In the genomic region with DNA sequence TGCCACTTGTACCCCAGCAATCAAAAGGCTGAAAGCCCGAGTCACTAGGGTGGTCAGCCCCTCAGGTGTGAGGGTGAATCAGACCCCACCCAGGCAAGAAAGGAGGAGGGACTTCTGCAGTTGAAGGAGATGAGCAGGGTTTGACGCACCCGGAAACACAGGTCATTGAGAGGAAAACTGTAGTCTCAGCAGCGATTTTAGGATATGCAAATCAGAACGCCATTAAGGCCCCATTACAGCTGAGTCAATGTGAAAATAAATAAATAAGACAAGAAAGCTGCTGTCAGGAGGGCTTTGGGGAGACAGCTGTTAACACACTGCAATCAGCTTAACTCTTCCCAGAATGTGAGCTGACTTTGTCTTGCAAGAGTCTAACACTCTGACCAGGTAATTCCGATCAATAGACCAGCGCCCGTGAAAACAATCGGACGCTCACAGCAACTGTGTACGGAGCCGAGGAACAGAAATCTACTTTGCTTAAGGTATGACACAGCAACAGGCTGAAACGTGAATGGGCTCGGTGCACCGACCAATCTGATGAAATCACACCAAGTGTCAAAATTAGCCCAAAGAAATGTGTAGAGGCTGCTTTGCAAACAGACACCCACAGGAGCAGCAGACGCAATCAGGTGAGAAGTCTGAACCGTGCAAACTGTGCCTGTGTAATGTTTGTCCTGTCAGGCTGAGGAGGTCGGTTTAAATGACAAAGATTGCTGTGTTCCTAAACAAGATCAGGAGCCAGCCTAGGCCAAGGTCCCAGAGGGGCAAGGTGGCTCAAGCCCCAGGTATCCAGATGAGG, we compare ENCODE assay signal across 13 mouse cellular contexts. TPM values are rescaled to one million over a fixed set of nuclear protein-coding genes. Genes with fewer than 3 reads are reported as not detected.
DNase-seq lines count a peak whose midpoint lies in the region; ATAC-seq and TF ChIP-seq lines count a peak whose summit lies in the region.
"Had no signal": no experiment of that assay in that cellular context is flagged by ENCODE, and none has a peak within 500 bp of the region (broad histone marks: within the 10 kb centered on the region; RNA-seq: fewer than 3 reads in every experiment).

No protein-coding gene starts in this region.

- no peaks in the 10 kb centered on the region for H3K9me3 ChIP-seq in heart, embryonic 11.5 days (replicated peaks; ENCODE audit: control insufficient read depth, low read length)
- no peaks in the 10 kb centered on the region for H3K9me3 ChIP-seq in liver, embryonic 14.5 days (ENCODE audit: control insufficient read depth, low read length)
- H3K9me3 ChIP-seq: limb, embryonic 15.5 days; midbrain, embryonic 12.5 days had no signal

- TF ChIP-seq EP300 in liver, embryonic 14.5 days (IDR thresholded peaks at IDR 0.05; ENCODE audit: low read depth) = no peak

- no peak overlapping the region for H3K4me3 ChIP-seq in heart, embryonic 11.5 days (ENCODE audit: low read depth, low read length)
- no peak overlapping the region for H3K4me3 ChIP-seq in liver, embryonic 14.5 days (ENCODE audit: insufficient read depth in 1 of 2, low read depth in 2 of 2, low read length in 2 of 2)
- H3K4me3 ChIP-seq: limb, embryonic 15.5 days; midbrain, embryonic 12.5 days had no signal

- H3K36me3 ChIP-seq in heart, embryonic 11.5 days (ENCODE audit: control insufficient read depth, insufficient read depth, low read length) = no peaks in the 10 kb centered on the region
- H3K36me3 ChIP-seq in liver, embryonic 14.5 days (replicated peaks; ENCODE audit: control insufficient read depth, insufficient read depth, low read depth) = no peaks in the 10 kb centered on the region; the same call in 1 of the 2 replicates
- H3K36me3 ChIP-seq: limb, embryonic 15.5 days; midbrain, embryonic 12.5 days had no signal

- no peak for ATAC-seq in heart, embryonic 11.5 days (replicated peaks; ENCODE audit: insufficient number of reproducible peaks, low FRiP score, low TSS enrichment)
- ATAC-seq in activated CD4-positive, CD25-positive, alpha-beta regulatory T cell, adult 4 months = peak; percentile 56
- no peak for ATAC-seq in liver, embryonic 14.5 days (ENCODE audit: insufficient read depth)

- no peak for TF ChIP-seq CTCF in liver, embryonic 14.5 days (IDR thresholded peaks at IDR 0.05; ENCODE audit: low read depth)

- peaks cover 56% of the 10 kb centered on the region for H3K4me1 ChIP-seq in heart, embryonic 11.5 days (ENCODE audit: control insufficient read depth, insufficient read depth, low read length)
- H3K4me1 ChIP-seq in liver, embryonic 14.5 days (replicated peaks; ENCODE audit: control insufficient read depth in 2 of 2, insufficient read depth in 2 of 2, low read length in 1 of 2) = peaks cover 59 to 68% of the 10 kb centered on the region in 2 experiments

- no peak overlapping the region for H3K9ac ChIP-seq in heart, embryonic 11.5 days (ENCODE audit: low read depth, low read length)
- peak overlapping the region; percentile 95 for H3K9ac ChIP-seq in liver, embryonic 14.5 days (replicated peaks)
- H3K9ac ChIP-seq: limb, embryonic 15.5 days; midbrain, embryonic 12.5 days had no signal

- DNase-seq in heart, postnatal 10 days = no peak
- DNase-seq in B cell, adult 2 months = peak; percentile 67 to 71
- DNase-seq in liver, embryonic 14.5 days (ENCODE audit: low read depth in 3 of 3, low spot score in 3 of 3) = no peak
- no peak for DNase-seq in layer of hippocampus, adult 9-10 months (ENCODE audit: low spot score)
- no peak for DNase-seq in kidney, postnatal 25 days
- DNase-seq in embryo, embryonic 11 days = no peak
- DNase-seq: heart, postnatal 4 days; kidney, adult 2 months; right cerebral cortex, postnatal 4 days had no signal

- H3K4me2 ChIP-seq in heart, embryonic 11.5 days = no peak overlapping the region
- peak overlapping the region; percentile 79 for H3K4me2 ChIP-seq in liver, embryonic 14.5 days (ENCODE audit: low read depth)
- H3K4me2 ChIP-seq: limb, embryonic 15.5 days; midbrain, embryonic 12.5 days had no signal

- 0 out of 2 replicates have a peak overlapping the region, but pooled peaks have one; percentile 15 for H3K27ac ChIP-seq in heart, embryonic 11.5 days (ENCODE audit: low read depth, low read length)
- peak overlapping the region; percentile 100 for H3K27ac ChIP-seq in liver, embryonic 14.5 days
- H3K27ac ChIP-seq: midbrain, embryonic 12.5 days had no signal

- no peaks in the 10 kb centered on the region for H3K27me3 ChIP-seq in heart, embryonic 11.5 days (ENCODE audit: control insufficient read depth, insufficient read depth, low read length)
- no peaks in the 10 kb centered on the region for H3K27me3 ChIP-seq in liver, embryonic 14.5 days (ENCODE audit: control insufficient read depth, insufficient read depth, low read length)
- H3K27me3 ChIP-seq: limb, embryonic 15.5 days; midbrain, embryonic 12.5 days had no signal

- intact Hi-C loops in heart, postnatal 10 days (cut with DNase I) = no loop called here

- WGBS in heart, embryonic 11.5 days (ENCODE audit: insufficient replicate concordance) = 66% methylated on average over 18 of the region's 18 CpGs
- WGBS in liver, embryonic 14.5 days (ENCODE audit: insufficient replicate concordance) = 64% methylated on average over 18 of the region's 18 CpGs

RNA-seq across cellular contexts. Expression of a gene that starts 16.8 kb away (rescaled TPM):
- polyA plus RNA-seq in heart, embryonic 11.5 days (2014; fragmentation: Nextera tagmentation; extraction: Ambion mirVana) = 5.9 and 7.1 TPM in 2 replicates
- 10 to 100 TPM; 19.5 to 20.3 TPM for total RNA-seq in heart, postnatal 10 days (2021)
- 1 to 10 TPM; 6.8 to 7.1 TPM for polyA plus RNA-seq in activated CD4-positive, CD25-positive, alpha-beta regulatory T cell, adult 4 months (2017; shearing (Covaris generic))
- 3.9 and 4.3 TPM in 2 replicates for polyA plus RNA-seq in liver, embryonic 14.5 days (2012; rRNA removed)
- polyA plus RNA-seq in liver, embryonic 14.5 days (2014; fragmentation: Nextera tagmentation; extraction: Ambion mirVana) = 4.5 and 5.1 TPM in 2 replicates

RNA-seq across cellular contexts. Expression of a gene that starts 53.6 kb away (rescaled TPM):
- 0.50 and 0.62 TPM in 2 replicates for polyA plus RNA-seq in heart, embryonic 11.5 days (2014; fragmentation: Nextera tagmentation; extraction: Ambion mirVana)
- under 1 TPM; 0.35 to 0.43 TPM for total RNA-seq in heart, postnatal 10 days (2021)
- polyA plus RNA-seq in activated CD4-positive, CD25-positive, alpha-beta regulatory T cell, adult 4 months (2017; shearing (Covaris generic)) = not detected
- 0.09 and 0.10 TPM in 2 replicates for polyA plus RNA-seq in liver, embryonic 14.5 days (2012; rRNA removed)
- 0.05 and 0.11 TPM in 2 replicates for polyA plus RNA-seq in liver, embryonic 14.5 days (2014; fragmentation: Nextera tagmentation; extraction: Ambion mirVana)
- polyA plus RNA-seq: kidney, adult 2 months had no signal

Comparison
In these comparisons a context has a peak if more than half of its experiments do, and no peak if none do; other contexts are left out.
1. DNase-seq: peak in B cell, adult 2 months (2 of 2); none in heart, postnatal 10 days (0 of 2), liver, embryonic 14.5 days (0 of 3), layer of hippocampus, adult 9-10 months (single experiment), kidney, postnatal 25 days (0 of 2) and embryo, embryonic 11 days (single experiment).